Mouse (Mus musculus) kidney, adult 2 months (tissue): ENCODE data around the gene Arhgef1. TPM values are rescaled to one million over a fixed set of nuclear protein-coding genes. Genes with fewer than 3 reads are reported as not detected.
A peak's percentile ranks its signal among the peaks of the same experiment; 100 is the strongest.

Experiments
- DNase-seq: peaks from one replicate; pipeline ENCODE4 v3.0.0; 2021
- H3K27ac ChIP-seq: fragments of 200-500 bp; 2 replicates; pipeline ENCODE4 v1.5.1; 2012; ENCODE audit warnings: low read depth, low read length, control low read depth, inconsistent platforms; ENCODE audit not compliant: insufficient read depth
- H3K27me3 ChIP-seq: fragments of 200-500 bp; replicated peaks from 2 replicates; pipeline ENCODE4 v1.6.1; 2012; ENCODE audit warnings: mild to moderate bottlenecking, moderate library complexity, low read length, inconsistent platforms; ENCODE audit not compliant: control insufficient read depth, insufficient read depth
- H3K36me3 ChIP-seq: fragments of 200-500 bp; 2 replicates; pipeline ENCODE4 v1.6.1; 2012; ENCODE audit warnings: mild to moderate bottlenecking, moderate library complexity, low read length, inconsistent platforms; ENCODE audit not compliant: control insufficient read depth, insufficient read depth
- H3K4me1 ChIP-seq: fragments of 200-500 bp; 2 replicates; pipeline ENCODE4 v1.6.1; 2011; ENCODE audit warnings: low read length; ENCODE audit not compliant: control insufficient read depth, insufficient read depth
- H3K4me3 ChIP-seq: fragments of 200-500 bp; 2 replicates; pipeline ENCODE4 v1.5.1; 2011; ENCODE audit warnings: mild to moderate bottlenecking, low read depth, low read length, control low read depth; ENCODE audit not compliant: insufficient read depth
- CTCF ChIP-seq: fragments of 200-500 bp; conservative IDR thresholded peaks from 2 replicates; pipeline ENCODE4 v1.5.1; 2011; ENCODE audit warnings: low read depth, mild to moderate bottlenecking, control low read depth, low read length, moderate library complexity, mixed read lengths; ENCODE audit not compliant: insufficient read depth, insufficient read length
- POLR2A ChIP-seq: fragments of 200-500 bp; IDR thresholded peaks from one replicate; pipeline ENCODE4 v1.6.1; 2011; ENCODE audit warnings: low read depth, low read length, control low read depth
- WGBS: fragments of 180-500 bp; shearing (Covaris S2); methylation state at CpG from one replicate; pipeline ENCODE4 v1.1.7; 2018; 5-methylcytosine and 5-hydroxymethylcytosine counted together
- polyA plus RNA-seq: library from polyadenylated mRNA; depleted of rRNA; stranded (reverse); fragments of >200 nt; gene quantifications from 2 replicates; pipeline ENCODE4 v1.2.3, GENCODE M21; 2012; rRNA removed

Arhgef1 gene
- polyA plus RNA-seq, 1 experiment, result 111 TPM

GRCm38 (mm10) chr7:24971261-24971971 lies 68.7 kb downstream of the Arhgef1 start:
- 6% methylated on average over 19 of the region's 19 CpGs for WGBS
- Histone ChIP-seq H3K36me3 (no peaks in the 10 kb centered on the region), H3K4me1 (peaks cover 7% of the 10 kb centered on the region; the same call in 1 of the 2 replicates), H3K4me3 (peak overlapping the region; percentile 93), H3K27me3 (no peaks in the 10 kb centered on the region), H3K27ac (peak overlapping the region; percentile 61; the same call in 1 of the 2 replicates)
- TF ChIP-seq POLR2A (no peak), CTCF (peak; percentile 70)
- DNase-seq, result peak; percentile 42

- no peaks in the 10 kb centered on the region for H3K27me3 ChIP-seq
- DNase-seq, result peak; percentile 98
- under 1% methylated on average over 45 of the region's 45 CpGs for WGBS
- TF ChIP-seq POLR2A, result peak; percentile 81
- TF ChIP-seq CTCF, result peak; percentile 31
- peak within 1 kb of the TSS; percentile 92 for H3K27ac ChIP-seq
- H3K36me3 ChIP-seq, result no peaks in the 10 kb centered on the region
- peak within 1 kb of the TSS; percentile 93 for H3K4me3 ChIP-seq
- H3K4me1 ChIP-seq, result peaks cover 7% of the 10 kb centered on the region; the same call in 1 of the 2 replicates
Measured at GRCm38 (mm10) chr7:24971972-24972893, 69.5 kb downstream of the Arhgef1 start, which contains the start of gene Rabac1. TSS of gene Rabac1 (minus strand) at chr7:24972754.

- H3K36me3 ChIP-seq, result no peaks in the 10 kb centered on the region
- H3K27me3 ChIP-seq, result no peaks in the 10 kb centered on the region
- TF ChIP-seq CTCF, result no peak
- TF ChIP-seq POLR2A, result no peak
- H3K27ac ChIP-seq, result no peak overlapping the region
- H3K4me1 ChIP-seq, result peaks cover 7% of the 10 kb centered on the region; the same call in 1 of the 2 replicates
- 77% methylated on average over 4 of the region's 4 CpGs for whole genome bisulfite sequencing
- DNase-seq, result no peak
- no peak overlapping the region for H3K4me3 ChIP-seq
Measured at GRCm38 (mm10) chr7:24973208-24973607, 70.5 kb downstream of the Arhgef1 start.

- DNase-seq, result no peak
- 56% methylated on average over 5 of the region's 5 CpGs for WGBS
- Histone ChIP-seq H3K36me3 (no peaks in the 10 kb centered on the region), H3K4me3 (no peak overlapping the region), H3K27ac (no peak overlapping the region), H3K4me1 (peaks cover 7% of the 10 kb centered on the region; the same call in 1 of the 2 replicates), H3K27me3 (no peaks in the 10 kb centered on the region)
- TF ChIP-seq CTCF (no peak), POLR2A (no peak)
Measured at GRCm38 (mm10) chr7:24973902-24974301, 71.2 kb downstream of the Arhgef1 start.

- Histone ChIP-seq H3K4me1 (peaks cover 7% of the 10 kb centered on the region; the same call in 1 of the 2 replicates), H3K27me3 (no peaks in the 10 kb centered on the region), H3K36me3 (no peaks in the 10 kb centered on the region), H3K4me3 (no peak overlapping the region), H3K27ac (no peak overlapping the region)
- TF ChIP-seq POLR2A (no peak), CTCF (peak; percentile 44)
- 28% methylated on average over 9 of the region's 9 CpGs for WGBS
- peak; percentile 34 for DNase-seq
Measured at GRCm38 (mm10) chr7:24974893-24975595, 72.3 kb downstream of the Arhgef1 start.

Other genes with a start within 250 kb of the Arhgef1 start
- gene Tex101, start 226.2 kb upstream of the Arhgef1 start, polyA plus RNA-seq, result 0.14 TPM in 1 of 2 replicates, not detected in the other
- gene BC049730, start 193.7 kb upstream of the Arhgef1 start, polyA plus RNA-seq, result 0.10 TPM in 1 of 2 replicates, not detected in the other
- not detected in 2 replicates for gene Gm4763, start 176.0 kb upstream of the Arhgef1 start, polyA plus RNA-seq
- 0.03 and 0.05 TPM in 2 replicates for gene Cd177, start 142.6 kb upstream of the Arhgef1 start, polyA plus RNA-seq
- not detected in 2 replicates for gene Ceacam10, start 125.7 kb upstream of the Arhgef1 start, polyA plus RNA-seq
- 0.94 and 2.2 TPM in 2 replicates for gene Gm9844, start 40.7 kb upstream of the Arhgef1 start, polyA plus RNA-seq
- 0.14 and 0.23 TPM in 2 replicates for gene Lypd4, start 33.0 kb upstream of the Arhgef1 start, polyA plus RNA-seq
- 0.11 TPM in 1 of 2 replicates, not detected in the other for gene Dmrtc2, start 32.9 kb upstream of the Arhgef1 start, polyA plus RNA-seq
- gene Rps19, start 18.5 kb upstream of the Arhgef1 start, polyA plus RNA-seq, result 468 and 618 TPM in 2 replicates
- gene Cd79a, start 5.5 kb upstream of the Arhgef1 start, polyA plus RNA-seq, result 2.0 and 27.1 TPM in 2 replicates
- not detected in 2 replicates for gene Gm4881, start 41.6 kb downstream of the Arhgef1 start, polyA plus RNA-seq
- gene Rabac1, start 69.8 kb downstream of the Arhgef1 start, polyA plus RNA-seq, result 549 and 618 TPM in 2 replicates
- 1.4 and 1.8 TPM in 2 replicates for gene Atp1a3, start 103.0 kb downstream of the Arhgef1 start, polyA plus RNA-seq
- 17.1 and 24.3 TPM in 2 replicates for gene Grik5, start 169.4 kb downstream of the Arhgef1 start, polyA plus RNA-seq
- gene Zfp574, start 169.7 kb downstream of the Arhgef1 start, polyA plus RNA-seq, result 20.6 and 27.0 TPM in 2 replicates